Mouse (Mus musculus): ENCODE data around the gene Olfr1157. TPM values are rescaled to one million over a fixed set of nuclear protein-coding genes. Genes with fewer than 3 reads are reported as not detected.

Gene Olfr1157
- total RNA-seq (2021), result not detected

GRCm38 (mm10) chr2:87968199-87968598 is at the start of gene Olfr1157:
Gene Olfr1157 (minus strand): TSS chr2:87968299.
- intact Hi-C loops (cut with DNase I), result no loop called here
- no peak for DNase-seq (ENCODE audit: low spot score in 2 of 2)

GRCm38 (mm10) chr2:88007515-88008318 is 39.6 kb upstream of the Olfr1157 start, which contains the start of gene Olfr1160:
Gene Olfr1160 (minus strand): TSS chr2:88008268.
- no peak for DNase-seq (ENCODE audit: low spot score in 2 of 2)
- intact Hi-C loops (cut with DNase I), result no loop called here

GRCm38 (mm10) chr2:87989813-87990212 is 21.7 kb upstream of the Olfr1157 start, which contains the start of gene Olfr1158:
Gene Olfr1158 (plus strand): TSS chr2:87990113.
- intact Hi-C loops (cut with DNase I), result no loop called here
- no peak for DNase-seq (ENCODE audit: low spot score in 2 of 2)

GRCm38 (mm10) chr2:87974563-87974962 is 6.5 kb upstream of the Olfr1157 start, which contains the start of gene Olfr74:
Gene Olfr74 (minus strand): TSS chr2:87974663.
- intact Hi-C loops (cut with DNase I), result no loop called here
- DNase-seq (ENCODE audit: low spot score in 2 of 2), result no peak

GRCm38 (mm10) chr2:87953000-87953399 is 15.1 kb downstream of the Olfr1157 start, which contains the start of gene Olfr1156:
Gene Olfr1156 (minus strand): TSS chr2:87953100.
- no peak for DNase-seq (ENCODE audit: low spot score in 2 of 2)

GRCm38 (mm10) chr2:87945037-87945436 is 23.1 kb downstream of the Olfr1157 start, which contains the start of gene Olfr1155:
Gene Olfr1155 (minus strand): TSS chr2:87945137.
- intact Hi-C loops (cut with DNase I), result no loop called here
- DNase-seq (ENCODE audit: low spot score in 2 of 2), result no peak

More at GRCm38 (mm10) chr2:87953000-87953399, 15.1 kb downstream of the Olfr1157 start, which contains the start of gene Olfr1156:
- intact Hi-C loops (cut with DNase I), result no loop called here

Other genes starting within 250 kb of the Olfr1157 start
- not detected for gene Olfr1138, start 228.3 kb downstream of the Olfr1157 start, total RNA-seq (2021)
- gene Olfr1140, start 224.5 kb downstream of the Olfr1157 start, total RNA-seq (2021), result not detected
- not detected for gene Olfr1141, start 214.3 kb downstream of the Olfr1157 start, total RNA-seq (2021)
- not detected for gene Olfr152, start 188.8 kb downstream of the Olfr1157 start, total RNA-seq (2021)
- gene Olfr1143, start 167.7 kb downstream of the Olfr1157 start, total RNA-seq (2021), result not detected
- gene Olfr1145, start 158.5 kb downstream of the Olfr1157 start, total RNA-seq (2021), result not detected
- not detected for gene Olfr1148, start 137.8 kb downstream of the Olfr1157 start, total RNA-seq (2021)
- gene Olfr1150-ps1, start 124.3 kb downstream of the Olfr1157 start, total RNA-seq (2021), result not detected
- gene Olfr1151, start 112.4 kb downstream of the Olfr1157 start, total RNA-seq (2021), result not detected
- not detected for gene Olfr1152, start 101.8 kb downstream of the Olfr1157 start, total RNA-seq (2021)
- not detected for gene Olfr1153, start 73.3 kb downstream of the Olfr1157 start, total RNA-seq (2021)
- not detected for gene Olfr1154, start 63.1 kb downstream of the Olfr1157 start, total RNA-seq (2021)
- gene Olfr1155, start 23.2 kb downstream of the Olfr1157 start, total RNA-seq (2021), result not detected
- gene Olfr1156, start 15.2 kb downstream of the Olfr1157 start, total RNA-seq (2021), result not detected
- gene Olfr74, start 6.4 kb upstream of the Olfr1157 start, total RNA-seq (2021), result not detected
- gene Olfr1158, start 21.8 kb upstream of the Olfr1157 start, total RNA-seq (2021), result not detected
- gene Olfr1160, start 40.0 kb upstream of the Olfr1157 start, total RNA-seq (2021), result not detected
- gene Olfr1161, start 54.5 kb upstream of the Olfr1157 start, total RNA-seq (2021), result not detected
- not detected for gene Olfr73, start 69.4 kb upstream of the Olfr1157 start, total RNA-seq (2021)
- not detected for gene Olfr1162, start 82.8 kb upstream of the Olfr1157 start, total RNA-seq (2021)
- gene Olfr1163, start 103.5 kb upstream of the Olfr1157 start, total RNA-seq (2021), result not detected
- gene Olfr1164, start 125.7 kb upstream of the Olfr1157 start, total RNA-seq (2021), result not detected
- not detected for gene Olfr1166, start 160.0 kb upstream of the Olfr1157 start, total RNA-seq (2021)
- gene Olfr1167, start 186.9 kb upstream of the Olfr1157 start, total RNA-seq (2021), result not detected
- gene Olfr1168, start 213.6 kb upstream of the Olfr1157 start, total RNA-seq (2021), result not detected

Measured in left cerebral cortex, postnatal 25 days (tissue).